Mouse (Mus musculus): Measurements from ENCODE around the gene Zfp108. TPM values are rescaled to one million over a fixed set of nuclear protein-coding genes. Genes with fewer than 3 reads are reported as not detected.

The Zfp108 gene
- polyA plus RNA-seq (2014; fragmentation: Nextera tagmentation; extraction: Ambion mirVana): 3.8 and 4.0 TPM in 2 replicates

- ATAC-seq (replicated peaks; ENCODE audit: insufficient number of reproducible peaks, low FRiP score, low TSS enrichment, low read depth) (peak; percentile 87; the same call in 1 of the 2 replicates), DNase-seq (ENCODE audit: low spot score) (peak; percentile 96)
- H3K27me3 ChIP-seq (ENCODE audit: control insufficient read depth, insufficient read depth, low read length): no peaks in the 10 kb centered on the region
- peak within 1 kb of the TSS; percentile 57 for H3K4me2 ChIP-seq (ENCODE audit: low read depth, low read length)
- no peaks in the 10 kb centered on the region for H3K9me3 ChIP-seq (replicated peaks; ENCODE audit: control insufficient read depth, low read length)
- peak within 1 kb of the TSS; percentile 61 for H3K9ac ChIP-seq (replicated peaks; ENCODE audit: low read length)
- no peak within 1 kb of the TSS for H3K27ac ChIP-seq (replicated peaks; ENCODE audit: low read depth, low read length)
- WGBS: 20% methylated on average over 21 of the region's 21 CpGs
- H3K36me3 ChIP-seq (replicated peaks; ENCODE audit: control insufficient read depth, insufficient read depth, low read depth, low read length): no peaks in the 10 kb centered on the region
- H3K4me3 ChIP-seq (ENCODE audit: low read depth, low read length): peak within 1 kb of the TSS; percentile 41
- H3K4me1 ChIP-seq (ENCODE audit: control insufficient read depth, insufficient read depth, low read length): no peaks in the 10 kb centered on the region
Observed at GRCm38 (mm10) chr7:24254633-24255474, at the start of gene Zfp108. Zfp108 (plus strand) TSS chr7:24254794.

- Histone ChIP-seq H3K27me3 (ENCODE audit: control insufficient read depth, insufficient read depth, low read length) (no peaks in the 10 kb centered on the region), H3K4me3 (ENCODE audit: low read depth, low read length) (peak overlapping the region; percentile 39), H3K9ac (replicated peaks; ENCODE audit: low read length) (peak overlapping the region; percentile 57), H3K4me1 (ENCODE audit: control insufficient read depth, insufficient read depth, low read length) (no peaks in the 10 kb centered on the region), H3K9me3 (replicated peaks; ENCODE audit: control insufficient read depth, low read length) (no peaks in the 10 kb centered on the region), H3K27ac (replicated peaks; ENCODE audit: low read depth, low read length) (no peak overlapping the region), H3K4me2 (ENCODE audit: low read depth, low read length) (peak overlapping the region; percentile 55), H3K36me3 (replicated peaks; ENCODE audit: control insufficient read depth, insufficient read depth, low read depth, low read length) (no peaks in the 10 kb centered on the region; the same call in 1 of the 2 replicates)
- ATAC-seq (replicated peaks; ENCODE audit: insufficient number of reproducible peaks, low FRiP score, low TSS enrichment, low read depth) (peak; percentile 74), DNase-seq (ENCODE audit: low spot score) (peak; percentile 92)
- WGBS: 16% methylated on average over 24 of the region's 24 CpGs
Observed at GRCm38 (mm10) chr7:24207488-24208261, 46.9 kb upstream of the Zfp108 start.

- peak overlapping the region; percentile 39 for H3K4me3 ChIP-seq (ENCODE audit: low read depth, low read length)
Observed at GRCm38 (mm10) chr7:24208282-24208886, 46.2 kb upstream of the Zfp108 start.

DNA sequence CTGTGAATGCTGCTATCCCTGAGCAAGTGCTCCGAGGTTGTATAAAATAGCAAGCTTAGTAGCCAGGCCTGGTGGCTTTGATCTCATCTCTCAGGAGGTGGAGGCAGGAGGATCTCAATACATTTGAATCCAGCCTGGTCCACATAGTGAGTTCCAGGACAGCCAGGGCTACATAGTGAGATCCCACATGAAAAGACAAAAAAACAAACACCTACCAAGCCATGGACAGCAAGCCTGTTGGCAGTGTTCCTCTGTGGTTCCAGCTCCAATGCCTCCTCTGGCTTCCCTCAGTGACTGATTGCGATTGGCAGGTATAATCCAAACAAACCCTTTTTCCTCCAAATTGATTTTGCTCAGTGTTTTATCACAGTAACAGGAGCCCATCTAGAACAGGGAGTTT is 44.3 kb upstream of the Zfp108 start:
- H3K4me3 ChIP-seq (ENCODE audit: low read depth, low read length): no peak overlapping the region
- no peaks in the 10 kb centered on the region; the same call in 1 of the 2 replicates for H3K36me3 ChIP-seq (replicated peaks; ENCODE audit: control insufficient read depth, insufficient read depth, low read depth, low read length)
- H3K9ac ChIP-seq (replicated peaks; ENCODE audit: low read length): no peak overlapping the region
- WGBS: 78% methylated on average over 2 of the region's 2 CpGs
- ATAC-seq (replicated peaks; ENCODE audit: insufficient number of reproducible peaks, low FRiP score, low TSS enrichment, low read depth) (no peak), DNase-seq (ENCODE audit: low spot score) (no peak)
- H3K27me3 ChIP-seq (ENCODE audit: control insufficient read depth, insufficient read depth, low read length): no peaks in the 10 kb centered on the region
- H3K4me2 ChIP-seq (ENCODE audit: low read depth, low read length): no peak overlapping the region
- H3K27ac ChIP-seq (replicated peaks; ENCODE audit: low read depth, low read length): no peak overlapping the region
- no peaks in the 10 kb centered on the region for H3K9me3 ChIP-seq (replicated peaks; ENCODE audit: control insufficient read depth, low read length)
- H3K4me1 ChIP-seq (ENCODE audit: control insufficient read depth, insufficient read depth, low read length): no peaks in the 10 kb centered on the region

More at GRCm38 (mm10) chr7:24208282-24208886, 46.2 kb upstream of the Zfp108 start:
- 56% methylated on average over 7 of the region's 7 CpGs for WGBS
- peak overlapping the region; percentile 55; the same call in 1 of the 2 replicates for H3K4me2 ChIP-seq (ENCODE audit: low read depth, low read length)
- no peaks in the 10 kb centered on the region for H3K4me1 ChIP-seq (ENCODE audit: control insufficient read depth, insufficient read depth, low read length)
- ATAC-seq (replicated peaks; ENCODE audit: insufficient number of reproducible peaks, low FRiP score, low TSS enrichment, low read depth) (no peak), DNase-seq (ENCODE audit: low spot score) (no peak)
- no peaks in the 10 kb centered on the region for H3K27me3 ChIP-seq (ENCODE audit: control insufficient read depth, insufficient read depth, low read length)
- H3K9me3 ChIP-seq (replicated peaks; ENCODE audit: control insufficient read depth, low read length): no peaks in the 10 kb centered on the region
- H3K9ac ChIP-seq (replicated peaks; ENCODE audit: low read length): no peak overlapping the region
- H3K27ac ChIP-seq (replicated peaks; ENCODE audit: low read depth, low read length): no peak overlapping the region
- no peaks in the 10 kb centered on the region; the same call in 1 of the 2 replicates for H3K36me3 ChIP-seq (replicated peaks; ENCODE audit: control insufficient read depth, insufficient read depth, low read depth, low read length)

- no peak within 1 kb of the TSS for H3K4me3 ChIP-seq (ENCODE audit: low read depth, low read length)
- DNase-seq (ENCODE audit: low spot score): no peak
- 81% methylated on average over 5 of the region's 5 CpGs for WGBS
- no peaks in the 10 kb centered on the region for H3K27me3 ChIP-seq (ENCODE audit: control insufficient read depth, insufficient read depth, low read length)
- no peak within 1 kb of the TSS for H3K4me2 ChIP-seq (ENCODE audit: low read depth, low read length)
- no peaks in the 10 kb centered on the region for H3K36me3 ChIP-seq (replicated peaks; ENCODE audit: control insufficient read depth, insufficient read depth, low read depth, low read length)
- ATAC-seq (replicated peaks; ENCODE audit: insufficient number of reproducible peaks, low FRiP score, low TSS enrichment, low read depth): no peak
- no peaks in the 10 kb centered on the region for H3K9me3 ChIP-seq (replicated peaks; ENCODE audit: control insufficient read depth, low read length)
- no peak within 1 kb of the TSS for H3K9ac ChIP-seq (replicated peaks; ENCODE audit: low read length)
- no peaks in the 10 kb centered on the region for H3K4me1 ChIP-seq (ENCODE audit: control insufficient read depth, insufficient read depth, low read length)
- no peak within 1 kb of the TSS for H3K27ac ChIP-seq (replicated peaks; ENCODE audit: low read depth, low read length)
Observed at GRCm38 (mm10) chr7:24211343-24211742, 43.3 kb upstream of the Zfp108 start, which contains the start of gene Zfp111. Zfp111 (minus strand) TSS chr7:24211443.

- H3K9me3 ChIP-seq (replicated peaks; ENCODE audit: control insufficient read depth, low read length): no peaks in the 10 kb centered on the region
- WGBS: 6% methylated on average over 28 of the region's 28 CpGs
- ATAC-seq (replicated peaks; ENCODE audit: insufficient number of reproducible peaks, low FRiP score, low TSS enrichment, low read depth) (peak; percentile 87), DNase-seq (ENCODE audit: low spot score) (peak; percentile 85)
- peak within 1 kb of the TSS; percentile 72 for H3K4me3 ChIP-seq (ENCODE audit: low read depth, low read length)
- no peak within 1 kb of the TSS for H3K27ac ChIP-seq (replicated peaks; ENCODE audit: low read depth, low read length)
- H3K4me1 ChIP-seq (ENCODE audit: control insufficient read depth, insufficient read depth, low read length): no peaks in the 10 kb centered on the region
- peak within 1 kb of the TSS; percentile 50 for H3K4me2 ChIP-seq (ENCODE audit: low read depth, low read length)
- no peaks in the 10 kb centered on the region for H3K27me3 ChIP-seq (ENCODE audit: control insufficient read depth, insufficient read depth, low read length)
- H3K36me3 ChIP-seq (replicated peaks; ENCODE audit: control insufficient read depth, insufficient read depth, low read depth, low read length): no peaks in the 10 kb centered on the region; the same call in 1 of the 2 replicates
- peak within 1 kb of the TSS; percentile 77 for H3K9ac ChIP-seq (replicated peaks; ENCODE audit: low read length)
Observed at GRCm38 (mm10) chr7:24237040-24237791, 17.4 kb upstream of the Zfp108 start, which contains the start of gene Zfp109. Zfp109 (minus strand) TSS chr7:24237560.
